Mouse (Mus musculus): ENCODE measurements around the gene Adamts14.

DNA sequence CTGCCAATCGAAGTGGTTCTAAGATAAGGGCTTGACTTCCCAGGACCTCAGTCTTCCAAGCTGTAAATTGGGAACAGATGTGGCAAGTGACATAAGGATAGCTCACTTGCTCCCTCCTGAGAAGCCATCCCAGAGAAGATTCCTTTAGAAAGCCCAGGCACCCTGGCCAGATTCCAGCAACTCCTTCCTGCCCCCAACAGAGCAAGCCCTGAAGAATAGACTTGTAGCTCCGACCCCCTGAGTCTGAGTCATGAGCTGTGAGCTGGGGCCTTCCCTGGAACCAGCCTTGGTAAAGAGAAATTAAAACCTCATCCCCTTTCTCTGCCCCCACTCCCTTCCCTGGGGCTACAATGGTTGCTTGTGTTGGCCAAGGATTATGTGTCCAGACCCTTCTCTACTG, 1.3 kb upstream of the Adamts14 start:
- TF ChIP-seq CTCF (IDR thresholded peaks at IDR 0.05; ENCODE audit: control insufficient read depth, insufficient read depth, insufficient replicate concordance, low read depth, low read length) (no peak), POLR2A (IDR thresholded peaks at IDR 0.05; ENCODE audit: control insufficient read depth, low read depth, low read length) (no peak)

Measured in testis, adult 2 months (tissue).